Mouse (Mus musculus): ENCODE data around the gene Ptpn14.

DNA sequence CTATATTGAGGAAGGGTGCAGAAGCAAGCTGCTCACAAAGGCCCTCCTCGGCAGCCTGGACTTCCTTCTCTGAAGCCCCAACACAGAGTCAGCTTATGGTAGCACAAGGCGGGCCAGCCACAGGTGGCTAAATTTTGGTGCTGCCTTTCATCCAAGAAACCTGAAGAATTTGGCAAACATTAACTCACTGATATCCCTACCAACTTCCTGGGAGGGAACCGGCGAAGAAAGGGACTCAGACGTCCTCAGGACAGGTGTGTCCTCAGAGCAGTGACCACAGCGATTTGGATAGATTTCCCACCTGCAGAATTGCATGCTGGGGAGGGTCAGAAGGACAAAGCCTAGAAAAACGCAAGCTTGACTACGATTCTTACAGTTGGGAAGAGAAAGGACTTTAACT is 4.1 kb downstream of the Ptpn14 start:
- TF ChIP-seq POLR2A (IDR thresholded peaks at IDR 0.05; ENCODE audit: insufficient read depth, low read depth, low read length) (no peak), CTCF (IDR thresholded peaks at IDR 0.05) (no peak)
